Mouse (Mus musculus): ENCODE measurements at regions not wholly inside any gene's neighbourhood (a gene's known extent, or its start where the extent isn't known, plus 50 kb on each side); places are given as distances from the start of the nearest gene placed in this dataset.

- no peak for DNase-seq
These were observed 112.0 kb downstream of the Gm19410 start for GRCm38 (mm10) chr8:35877581-35877980.

GRCm38 (mm10) chr8:35881810-35882209 is 116.2 kb downstream of the Gm19410 start:
- DNase-seq: no peak
- intact Hi-C loops (cut with DNase I): no loop called here

More at GRCm38 (mm10) chr8:35877581-35877980, 112.0 kb downstream of the Gm19410 start:
- intact Hi-C loops (cut with DNase I): no loop called here

DNA sequence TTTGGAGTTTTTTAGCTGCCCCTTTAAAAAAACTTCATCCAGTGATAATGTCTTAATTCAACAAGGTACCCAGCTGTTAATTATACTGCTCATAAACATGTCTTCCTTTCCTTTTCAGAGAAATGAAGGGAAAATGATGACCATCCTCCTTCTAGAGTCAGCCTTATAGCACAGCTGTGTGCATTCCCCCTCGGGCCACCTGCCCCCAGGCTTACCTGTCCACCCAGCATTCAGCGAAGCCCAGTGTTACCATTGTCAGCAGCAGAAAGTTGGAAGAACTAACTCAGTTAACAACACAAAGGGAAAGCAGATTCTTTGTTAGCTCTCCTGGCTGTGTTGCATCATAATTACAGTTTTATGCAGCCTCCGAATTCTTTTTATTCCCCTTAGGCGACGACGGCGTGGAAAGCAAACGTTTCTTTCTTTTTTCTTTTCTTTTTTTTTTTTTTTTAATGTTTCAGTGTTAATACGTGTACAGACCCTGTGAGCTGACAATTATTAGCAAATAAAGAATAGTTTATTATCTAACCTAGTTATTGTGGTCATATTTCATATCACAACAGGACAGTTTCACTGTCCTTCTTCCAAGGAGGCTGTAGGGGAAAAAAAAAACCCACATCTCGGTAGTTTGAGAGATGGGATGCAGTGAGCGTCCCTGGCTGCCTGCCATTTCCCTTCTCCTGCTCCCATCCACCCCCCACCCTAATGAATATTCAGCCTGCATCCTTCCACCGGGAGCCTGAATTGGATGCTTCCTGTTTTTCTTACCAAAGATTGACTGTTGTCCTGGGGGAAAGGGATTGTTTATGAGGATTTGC is 117.3 kb downstream of the Gm19410 start:
- peak; percentile 86 for DNase-seq
- intact Hi-C loops (cut with DNase I): no loop called here

GRCm38 (mm10) chr8:35883456-35883780 is 117.8 kb downstream of the Gm19410 start:
- no peak for DNase-seq
- intact Hi-C loops (cut with DNase I): no loop called here

DNA sequence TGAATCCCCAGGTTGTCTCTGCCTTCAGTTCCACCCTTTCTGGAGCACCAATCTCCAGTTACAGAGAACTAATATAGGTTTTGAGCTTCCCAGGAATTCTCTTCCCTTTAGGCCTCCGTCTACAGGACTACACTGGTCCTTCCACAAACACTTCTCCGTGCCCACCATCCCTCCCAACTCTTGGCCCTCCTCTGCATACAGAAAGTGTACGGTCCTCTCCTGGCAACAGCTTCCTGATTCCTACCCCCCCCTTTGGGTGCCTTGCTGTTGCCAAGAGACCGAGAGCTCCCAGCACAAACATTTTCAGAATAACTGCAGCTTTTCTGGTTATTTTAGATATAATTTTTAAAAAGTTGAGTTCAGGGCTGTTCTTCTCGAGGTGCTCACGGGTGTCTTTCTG is 119.0 kb downstream of the Gm19410 start:
- no peak for DNase-seq
- intact Hi-C loops (cut with DNase I): no loop called here

GRCm38 (mm10) chr8:35890083-35890482 is 124.5 kb downstream of the Gm19410 start:
- no peak for DNase-seq
- intact Hi-C loops (cut with DNase I): no loop called here

DNA sequence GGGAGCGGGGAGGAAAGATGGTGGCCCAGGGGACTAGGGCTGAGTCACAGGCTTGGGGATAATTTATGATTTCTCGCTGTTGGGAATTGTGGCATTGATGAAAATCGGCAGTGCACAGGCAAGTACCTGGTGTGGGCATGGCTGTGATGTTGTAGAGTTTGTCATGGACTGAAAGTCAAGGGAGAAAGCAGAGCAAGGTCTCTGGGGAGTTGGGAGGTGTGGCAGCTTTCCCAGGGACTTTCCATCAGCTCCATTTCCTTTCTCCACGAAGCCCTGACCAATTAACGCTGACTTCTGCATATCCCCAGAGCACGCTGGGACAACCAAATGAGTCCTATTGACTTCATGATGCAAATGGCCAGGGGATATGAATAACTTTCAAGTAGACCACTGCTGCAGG is 126.2 kb downstream of the Gm19410 start:
- DNase-seq: peak; percentile 15
- intact Hi-C loops (cut with DNase I): no loop called here

DNA sequence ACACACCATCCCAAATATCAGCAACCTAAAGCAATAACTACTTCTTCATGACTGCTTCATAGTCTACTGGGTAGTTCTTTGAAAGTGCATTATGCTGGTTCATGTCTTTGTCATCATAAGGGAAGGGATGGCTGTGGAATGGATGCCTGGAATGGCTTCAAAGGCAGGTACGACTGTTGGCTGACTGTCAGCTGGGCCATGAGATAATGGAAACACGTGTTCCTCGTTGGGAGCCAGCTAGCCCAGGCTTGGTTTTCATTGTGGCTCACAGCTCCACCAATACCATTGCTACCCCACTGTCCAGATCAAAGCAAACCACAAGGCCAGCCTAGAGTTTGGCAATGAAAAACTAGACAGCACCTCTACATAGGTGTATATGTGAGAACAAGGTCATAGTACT is 132.9 kb downstream of the Gm19410 start:
- DNase-seq: no peak
- intact Hi-C loops (cut with DNase I): no loop called here

GRCm38 (mm10) chr8:35901490-35901889 is 135.9 kb downstream of the Gm19410 start:
- intact Hi-C loops (cut with DNase I): no loop called here

GRCm38 (mm10) chr8:35904711-35905450 is 139.3 kb downstream of the Gm19410 start:
- intact Hi-C loops (cut with DNase I): no loop called here
- peak; percentile 62 for DNase-seq

More at GRCm38 (mm10) chr8:35901490-35901889, 135.9 kb downstream of the Gm19410 start:
- no peak for DNase-seq

GRCm38 (mm10) chr8:35907998-35908397 is 142.4 kb downstream of the Gm19410 start:
- no peak for DNase-seq
- intact Hi-C loops (cut with DNase I): no loop called here

DNA sequence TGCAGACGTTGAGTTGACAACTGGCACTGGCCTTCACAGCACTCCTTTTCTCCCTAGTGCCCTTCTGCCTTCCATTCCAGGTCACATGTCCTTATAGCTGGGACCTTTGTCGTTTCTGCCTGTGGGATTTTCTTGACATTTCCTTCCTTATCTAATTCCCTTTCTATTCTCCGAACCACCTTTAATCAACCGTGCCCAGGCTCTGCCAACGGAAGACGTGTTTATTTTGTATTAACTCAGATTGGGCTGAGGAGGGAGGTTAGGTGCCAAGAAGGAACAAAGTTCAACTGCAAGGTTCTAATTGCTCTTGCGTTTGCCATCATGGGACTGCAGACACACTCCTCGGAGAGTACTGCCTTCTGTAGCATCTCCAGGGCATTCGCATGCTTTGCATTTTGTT is 146.7 kb downstream of the Gm19410 start:
- intact Hi-C loops (cut with DNase I): no loop called here
- DNase-seq: no peak

GRCm38 (mm10) chr8:35915878-35916518 is 150.4 kb downstream of the Gm19410 start:
- no peak for DNase-seq
- intact Hi-C loops (cut with DNase I): no loop called here

GRCm38 (mm10) chr8:35917573-35917972 is 152.0 kb downstream of the Gm19410 start:
- intact Hi-C loops (cut with DNase I): no loop called here

DNA sequence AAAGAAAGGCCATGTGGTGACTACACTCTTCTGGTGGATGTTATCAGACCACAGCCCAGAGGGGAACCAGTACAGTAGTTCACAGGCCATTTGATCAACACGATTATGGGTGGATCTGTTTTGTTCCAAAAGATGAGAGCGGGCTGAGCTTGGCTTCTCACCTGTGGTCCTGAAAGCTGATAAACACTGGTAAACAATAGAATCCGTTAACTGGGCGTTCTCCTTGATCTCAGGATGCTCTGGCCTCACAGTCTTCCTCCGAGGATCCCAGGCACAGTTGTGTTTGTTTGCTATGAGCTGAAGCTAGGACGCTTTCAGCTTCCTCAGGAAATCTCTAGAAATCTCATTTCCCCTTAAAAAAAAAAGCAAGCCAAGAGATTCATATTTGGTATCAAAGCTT is 153.9 kb downstream of the Gm19410 start:
- no peak for DNase-seq
- intact Hi-C loops (cut with DNase I): no loop called here

More at GRCm38 (mm10) chr8:35917573-35917972, 152.0 kb downstream of the Gm19410 start:
- no peak for DNase-seq

DNA sequence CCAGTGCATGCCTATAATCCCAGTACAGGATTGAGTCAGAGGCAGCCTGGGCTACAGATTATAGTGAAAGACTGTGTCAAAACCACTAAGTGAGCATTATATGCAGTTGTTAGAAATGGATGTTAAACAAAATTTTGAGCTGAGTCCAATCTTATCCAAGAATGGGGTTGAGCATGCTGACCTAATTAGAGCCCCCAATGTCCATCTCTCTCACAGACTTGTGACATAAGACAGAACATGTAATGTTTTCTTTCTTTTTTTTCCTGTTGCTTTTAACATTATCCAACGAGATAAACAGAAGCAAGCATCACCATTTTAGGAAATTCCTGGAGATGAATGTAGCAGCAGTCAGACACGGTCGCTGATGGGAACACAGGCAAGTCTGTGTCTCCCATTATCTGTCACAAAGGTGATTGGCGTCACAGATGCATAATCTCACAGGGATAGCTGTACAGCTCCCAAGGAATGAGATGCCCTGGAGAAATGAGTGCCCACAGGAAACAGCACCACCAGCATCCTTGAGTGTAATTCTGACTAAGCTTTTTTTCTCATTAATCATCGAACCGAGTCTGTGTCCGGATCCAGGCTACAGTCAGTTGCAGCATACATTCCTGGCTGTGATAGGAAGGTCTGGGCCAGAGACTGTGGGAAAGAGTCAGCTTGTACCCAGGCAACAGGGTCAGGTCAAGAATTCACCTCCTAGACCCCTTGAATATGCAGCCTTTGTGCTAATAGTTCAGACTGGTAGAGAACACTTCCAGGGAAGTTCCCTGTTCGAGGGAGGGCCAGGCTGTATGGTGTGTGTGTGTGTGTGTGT is 154.5 kb downstream of the Gm19410 start:
- intact Hi-C loops (cut with DNase I): no loop called here
- no peak for DNase-seq

DNA sequence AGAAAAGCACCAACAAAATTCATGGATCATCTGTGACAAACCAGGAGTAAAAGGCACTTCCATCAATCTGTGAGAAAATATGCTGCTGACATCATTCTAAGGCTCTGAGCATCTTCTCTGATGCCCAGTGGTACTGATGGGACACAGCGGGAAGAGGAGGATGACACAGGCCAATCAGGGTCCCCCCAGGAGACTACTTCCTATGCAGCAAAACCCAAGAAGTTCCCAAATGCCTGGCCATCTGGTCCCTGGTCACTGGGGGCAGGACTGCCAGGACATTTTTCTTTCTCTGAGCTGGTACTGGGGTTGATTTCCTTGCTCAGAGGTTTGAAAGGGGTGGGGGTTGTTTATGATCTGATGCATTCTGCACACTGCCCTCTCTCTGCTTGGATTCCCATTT is 158.4 kb downstream of the Gm19410 start:
- intact Hi-C loops (cut with DNase I): no loop called here
- peak; percentile 17 for DNase-seq

GRCm38 (mm10) chr8:35927408-35927871 is 161.8 kb downstream of the Gm19410 start:
- no peak for DNase-seq

DNA sequence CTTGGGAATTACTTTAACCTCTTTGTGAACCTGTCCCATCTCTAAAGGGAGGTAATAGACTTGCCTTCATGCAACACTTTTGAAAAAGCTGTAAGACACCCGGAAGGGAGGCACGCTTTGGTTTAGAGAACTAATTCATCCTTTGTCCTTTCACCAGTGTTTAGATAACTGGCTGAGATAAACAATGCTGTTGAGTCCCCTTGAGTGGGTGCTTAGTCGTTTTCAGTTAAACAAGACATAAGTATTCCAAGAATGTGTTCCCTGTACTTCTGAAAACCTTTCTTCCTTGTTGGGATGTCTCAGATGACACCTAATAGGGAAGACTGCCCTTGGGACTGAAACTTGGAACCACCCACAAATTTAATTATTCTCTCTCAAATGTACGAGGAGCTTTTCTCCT is 164.7 kb downstream of the Gm19410 start:
- no peak for DNase-seq
- intact Hi-C loops (cut with DNase I): no loop called here

More at GRCm38 (mm10) chr8:35927408-35927871, 161.8 kb downstream of the Gm19410 start:
- intact Hi-C loops (cut with DNase I): no loop called here

Measured in left cerebral cortex, postnatal 4 days (tissue).